12 mouse cellular contexts compared by ENCODE assay signal in genomic region chr7:141292583-141293388, GRCm38 (mm10). TPM values are rescaled to one million over a fixed set of nuclear protein-coding genes. Genes with fewer than 3 reads are reported as not detected.
DNase-seq lines count a peak whose midpoint lies in the region; ATAC-seq and TF ChIP-seq lines count a peak whose summit lies in the region.
"Had no signal": no experiment of that assay in that cellular context is flagged by ENCODE, and none has a peak within 500 bp of the region (broad histone marks: within the 10 kb centered on the region; RNA-seq: fewer than 3 reads in every experiment).

No protein-coding gene starts in this region.

- DNase-seq in heart, adult 8-10 months (ENCODE audit: low spot score), result no peak
- peak; percentile 28 for DNase-seq in brain, embryonic 14.5 days (ENCODE audit: low read depth)
- DNase-seq in neural tube, embryonic 10.5 days (ENCODE audit: extremely low spot score, low spot score), result peak; percentile 45
- DNase-seq in ovary, adult 18-20 months (ENCODE audit: low spot score), result no peak
- DNase-seq in urinary bladder, postnatal 14 days (ENCODE audit: low spot score), result no peak
- DNase-seq in cerebellum, postnatal 14 days, result no peak
- DNase-seq: liver, embryonic 13.5 days; thymus, postnatal 25 days had no signal

- H3K36me3 ChIP-seq in heart, embryonic 14.5 days (ENCODE audit: control insufficient read depth, insufficient read depth, low read length), result peaks cover 9% of the 10 kb centered on the region
- H3K36me3 ChIP-seq in hindbrain, embryonic 12.5 days, result peaks cover 12% of the 10 kb centered on the region

- TF ChIP-seq CTCF in brain, embryonic 14.5 days (IDR thresholded peaks at IDR 0.05; ENCODE audit: borderline replicate concordance, extremely low read depth, insufficient read depth, insufficient read length), result no peak

- no peak overlapping the region for H3K27ac ChIP-seq in heart, embryonic 14.5 days (replicated peaks in 1 of 2; ENCODE audit: control insufficient read depth in 1 of 2, insufficient read depth in 1 of 2, low read depth in 2 of 2, low read length in 2 of 2)
- H3K27ac ChIP-seq in hindbrain, embryonic 12.5 days, result no peak overlapping the region
- H3K27ac ChIP-seq: liver, embryonic 13.5 days had no signal

- peak overlapping the region; percentile 75 for H3K4me2 ChIP-seq in heart, embryonic 14.5 days (ENCODE audit: low read length)
- peak overlapping the region; percentile 92 for H3K4me2 ChIP-seq in hindbrain, embryonic 12.5 days (replicated peaks)

- peaks cover 4 to 22% of the 10 kb centered on the region in 2 experiments; a peak in 3 of 4 replicates for H3K4me1 ChIP-seq in heart, embryonic 14.5 days (ENCODE audit: control insufficient read depth in 2 of 2, insufficient read depth in 2 of 2, low read length in 2 of 2)
- H3K4me1 ChIP-seq in hindbrain, embryonic 12.5 days, result peaks cover 30% of the 10 kb centered on the region

- WGBS in heart, embryonic 14.5 days, result 40% methylated on average over 15 of the region's 15 CpGs
- 30% methylated on average over 15 of the region's 15 CpGs for WGBS in hindbrain, embryonic 12.5 days

- H3K9ac ChIP-seq in heart, embryonic 14.5 days (ENCODE audit: low read length), result no peak overlapping the region
- peak overlapping the region; percentile 68; the same call in 1 of the 2 replicates for H3K9ac ChIP-seq in hindbrain, embryonic 12.5 days
- H3K9ac ChIP-seq: liver, embryonic 13.5 days had no signal

- ATAC-seq in heart, embryonic 14.5 days (ENCODE audit: insufficient number of reproducible peaks, insufficient read depth, low FRiP score, low read depth), result no peak
- ATAC-seq in hindbrain, embryonic 12.5 days (ENCODE audit: low FRiP score), result no peak

- peaks cover 63% of the 10 kb centered on the region for H3K27me3 ChIP-seq in heart, embryonic 14.5 days (ENCODE audit: control insufficient read depth, insufficient read depth, low read length)
- H3K27me3 ChIP-seq in hindbrain, embryonic 12.5 days, result peaks cover 70% of the 10 kb centered on the region

- H3K4me3 ChIP-seq in heart, embryonic 14.5 days (ENCODE audit: control insufficient read depth in 1 of 2, insufficient read depth in 1 of 2, low read depth in 1 of 2, low read length in 2 of 2), result peak overlapping the region in 1 of 2 experiments; percentile 39; a peak in 2 of 4 replicates
- peak overlapping the region; percentile 51 for H3K4me3 ChIP-seq in hindbrain, embryonic 12.5 days

- H3K9me3 ChIP-seq in heart, embryonic 14.5 days (ENCODE audit: control insufficient read depth, low read length), result no peaks in the 10 kb centered on the region
- H3K9me3 ChIP-seq in hindbrain, embryonic 12.5 days (replicated peaks), result no peaks in the 10 kb centered on the region
- H3K9me3 ChIP-seq: liver, embryonic 13.5 days had no signal

- no peak for TF ChIP-seq POLR2A in brain, embryonic 14.5 days (IDR thresholded peaks at IDR 0.05; ENCODE audit: borderline replicate concordance, extremely low read depth, insufficient read depth, insufficient read length, poor library complexity, severe bottlenecking)

RNA-seq across cellular contexts. Expression of gene Drd4, which starts 1.0 kb away (rescaled TPM):
- polyA plus RNA-seq in heart, embryonic 14.5 days (2014; fragmentation: Nextera tagmentation; extraction: Ambion mirVana), result not detected in 2 replicates
- total RNA-seq in heart, adult 8-10 months (2022), result not detected
- polyA plus RNA-seq in brain, embryonic 14.5 days (2012; rRNA removed), result 1.2 and 1.4 TPM in 2 replicates
- polyA plus RNA-seq in hindbrain, embryonic 12.5 days (2016; fragmentation: Nextera tagmentation; extraction: Ambion mirVana), result 0.81 and 0.86 TPM in 2 replicates
- total RNA-seq: hematopoietic stem cell, adult 5-6 weeks; neutrophil, adult 5-6 weeks had no signal
- polyA plus RNA-seq: liver, embryonic 13.5 days had no signal

RNA-seq across cellular contexts. Expression of gene Sct, which starts 13.9 kb away (rescaled TPM):
- 1.6 and 2.3 TPM in 2 replicates for polyA plus RNA-seq in heart, embryonic 14.5 days (2014; fragmentation: Nextera tagmentation; extraction: Ambion mirVana)
- total RNA-seq in heart, adult 8-10 months (2022), result not detected
- polyA plus RNA-seq in brain, embryonic 14.5 days (2012; rRNA removed), result 2.4 and 3.8 TPM in 2 replicates
- 2.4 and 2.7 TPM in 2 replicates for polyA plus RNA-seq in hindbrain, embryonic 12.5 days (2016; fragmentation: Nextera tagmentation; extraction: Ambion mirVana)
- total RNA-seq: hematopoietic stem cell, adult 5-6 weeks; neutrophil, adult 5-6 weeks had no signal

RNA-seq across cellular contexts. Expression of gene Cdhr5, which starts 16.2 kb away (rescaled TPM):
- polyA plus RNA-seq in heart, embryonic 14.5 days (2014; fragmentation: Nextera tagmentation; extraction: Ambion mirVana), result not detected in 2 replicates
- not detected for total RNA-seq in heart, adult 8-10 months (2022)
- 0.04 and 0.06 TPM in 2 replicates for polyA plus RNA-seq in brain, embryonic 14.5 days (2012; rRNA removed)
- polyA plus RNA-seq in hindbrain, embryonic 12.5 days (2016; fragmentation: Nextera tagmentation; extraction: Ambion mirVana), result not detected in 2 replicates
- total RNA-seq: hematopoietic stem cell, adult 5-6 weeks; neutrophil, adult 5-6 weeks had no signal

RNA-seq across cellular contexts. Expression of gene Irf7, which starts 26.5 kb away (rescaled TPM):
- polyA plus RNA-seq in heart, embryonic 14.5 days (2014; fragmentation: Nextera tagmentation; extraction: Ambion mirVana), result 2.8 and 4.7 TPM in 2 replicates
- total RNA-seq in heart, adult 8-10 months (2022), result 1 to 10 TPM; 1.7 to 2.4 (median 2.1) TPM
- 1.3 and 1.6 TPM in 2 replicates for polyA plus RNA-seq in brain, embryonic 14.5 days (2012; rRNA removed)
- 1.1 and 1.5 TPM in 2 replicates for polyA plus RNA-seq in hindbrain, embryonic 12.5 days (2016; fragmentation: Nextera tagmentation; extraction: Ambion mirVana)

RNA-seq across cellular contexts. Expression of gene Deaf1, which starts 34.7 kb away (rescaled TPM):
- 36.9 and 42.1 TPM in 2 replicates for polyA plus RNA-seq in heart, embryonic 14.5 days (2014; fragmentation: Nextera tagmentation; extraction: Ambion mirVana)
- total RNA-seq in heart, adult 8-10 months (2022), result 10 to 100 TPM; 10.8 to 14.7 (median 12.7) TPM
- polyA plus RNA-seq in brain, embryonic 14.5 days (2012; rRNA removed), result 43.3 and 82.1 TPM in 2 replicates
- 96.5 and 96.6 TPM in 2 replicates for polyA plus RNA-seq in hindbrain, embryonic 12.5 days (2016; fragmentation: Nextera tagmentation; extraction: Ambion mirVana)

Comparison
In these comparisons a context has a peak if more than half of its experiments do, and no peak if none do; other contexts are left out.
1. DNase-seq: peak in brain, embryonic 14.5 days (single experiment) and neural tube, embryonic 10.5 days (single experiment); none in heart, adult 8-10 months (single experiment), ovary, adult 18-20 months (single experiment), urinary bladder, postnatal 14 days (single experiment) and cerebellum, postnatal 14 days (0 of 2).